Mouse (Mus musculus): ENCODE measurements around the gene Chuk.

GRCm38 (mm10) chr19:44032046-44032744 is 75.1 kb downstream of the Chuk start:
- TF ChIP-seq CTCF (IDR thresholded peaks at IDR 0.05; ENCODE audit: extremely low read depth, insufficient read depth, insufficient read length, insufficient replicate concordance) (no peak), POLR2A (IDR thresholded peaks at IDR 0.05; ENCODE audit: low read depth, low read length) (no peak)

Data from spleen, adult 2 months (tissue).